Mouse (Mus musculus) forebrain, embryonic 10.5 days (tissue): ENCODE measurements around the gene Flot2. TPM values are rescaled to one million over a fixed set of nuclear protein-coding genes. Genes with fewer than 3 reads are reported as not detected.

Source experiments
- DNase-seq: peaks from one replicate; pipeline ENCODE4 v3.0.0-alpha.2; 2017; ENCODE audit warnings: low spot score; ENCODE audit errors: extremely low spot score
- H3K27ac ChIP-seq: fragments of 300-500 bp; sonication (generic); 2 replicates; pipeline ENCODE4 v1.5.1; 2016; ENCODE audit warnings: mild to moderate bottlenecking
- H3K27me3 ChIP-seq: fragments of 300-500 bp; sonication (generic); 2 replicates; pipeline ENCODE4 v1.6.1; 2016; ENCODE audit warnings: mild to moderate bottlenecking; ENCODE audit not compliant: poor library complexity, severe bottlenecking
- H3K36me3 ChIP-seq: fragments of 300-500 bp; sonication (generic); replicated peaks from 2 replicates; pipeline ENCODE4 v1.6.1; 2016; ENCODE audit warnings: mild to moderate bottlenecking, moderate library complexity
- H3K4me1 ChIP-seq: fragments of 300-500 bp; sonication (generic); 2 replicates; pipeline ENCODE4 v1.6.1; 2016
- H3K4me3 ChIP-seq: fragments of 300-500 bp; sonication (generic); 2 replicates; pipeline ENCODE4 v1.5.1; 2016; ENCODE audit warnings: mild to moderate bottlenecking, moderate library complexity
- H3K9me3 ChIP-seq: fragments of 300-500 bp; sonication (generic); 2 replicates; pipeline ENCODE4 v1.6.1; 2016; ENCODE audit warnings: mild to moderate bottlenecking, moderate library complexity
- WGBS: fragments of 180-500 bp; shearing (Covaris S2); methylation state at CpG from one replicate; pipeline ENCODE4 v1.1.7; 2016; 5-methylcytosine and 5-hydroxymethylcytosine counted together
- polyA plus RNA-seq: library from polyadenylated mRNA; unstranded; fragments of >200 nt; fragmentation: Nextera tagmentation; extraction: Ambion mirVana; gene quantifications from 2 replicates; pipeline ENCODE4 v1.2.1, GENCODE M21; 2016

Gene Flot2
- 72.5 and 72.7 TPM in 2 replicates for polyA plus RNA-seq

DNA sequence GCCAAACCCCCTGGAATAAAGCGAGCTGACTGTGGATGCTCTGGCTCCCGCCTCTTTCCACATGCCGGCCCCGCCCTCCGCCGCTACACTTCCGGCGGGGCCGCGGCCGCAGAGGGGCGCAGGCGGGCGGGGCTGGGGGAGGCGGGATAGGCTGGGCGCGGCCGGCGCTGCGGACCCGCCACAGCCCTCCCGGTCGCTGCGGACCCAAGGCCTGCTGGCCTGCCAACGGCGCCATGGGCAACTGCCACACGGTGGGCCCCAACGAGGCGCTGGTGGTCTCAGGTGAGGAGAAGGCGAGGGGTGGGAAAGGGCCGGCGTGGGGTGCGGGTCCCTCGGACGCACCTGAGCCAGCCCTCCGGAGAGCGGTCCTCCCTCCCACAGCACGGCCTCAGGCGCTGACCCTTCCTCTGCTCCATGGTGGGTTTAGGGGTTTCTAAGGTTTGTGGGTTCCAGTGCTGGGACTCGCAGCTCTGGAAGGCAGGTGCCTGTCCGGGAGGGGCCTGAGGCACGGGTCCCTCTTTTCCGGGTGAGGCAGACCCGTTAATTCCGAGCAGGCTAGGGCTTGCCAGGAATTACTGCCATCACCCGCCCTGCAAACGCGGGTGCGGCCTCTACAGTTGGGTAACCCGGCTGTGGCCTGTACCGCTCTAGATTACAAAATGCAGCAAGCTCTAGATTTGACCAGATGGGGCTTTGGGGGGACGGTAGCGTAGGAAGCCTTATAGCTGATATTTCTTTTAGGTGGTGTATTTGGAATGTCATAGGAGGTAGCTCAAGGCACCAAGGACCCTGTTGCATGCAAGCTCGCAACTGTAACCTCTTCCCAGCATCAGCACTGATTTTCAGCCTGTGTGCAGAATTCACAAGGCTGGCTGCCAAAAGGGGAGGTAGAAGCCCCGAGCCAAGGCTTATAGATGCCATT, at the start of gene Flot2:
Gene Flot2, plus strand, starts transcription at position 101 of the 922 bp plus-strand sequence.
- Histone ChIP-seq H3K27ac (peak within 1 kb of the TSS; percentile 94), H3K4me1 (peaks cover 40% of the 10 kb centered on the region), H3K27me3 (peaks cover 13% of the 10 kb centered on the region), H3K36me3 (peaks cover 54% of the 10 kb centered on the region), H3K9me3 (peaks cover 5% of the 10 kb centered on the region; the same call in 1 of the 2 replicates), H3K4me3 (peak within 1 kb of the TSS; percentile 94)
- 3% methylated on average over 55 of the region's 55 CpGs for WGBS
- DNase-seq, result peak; percentile 67

DNA sequence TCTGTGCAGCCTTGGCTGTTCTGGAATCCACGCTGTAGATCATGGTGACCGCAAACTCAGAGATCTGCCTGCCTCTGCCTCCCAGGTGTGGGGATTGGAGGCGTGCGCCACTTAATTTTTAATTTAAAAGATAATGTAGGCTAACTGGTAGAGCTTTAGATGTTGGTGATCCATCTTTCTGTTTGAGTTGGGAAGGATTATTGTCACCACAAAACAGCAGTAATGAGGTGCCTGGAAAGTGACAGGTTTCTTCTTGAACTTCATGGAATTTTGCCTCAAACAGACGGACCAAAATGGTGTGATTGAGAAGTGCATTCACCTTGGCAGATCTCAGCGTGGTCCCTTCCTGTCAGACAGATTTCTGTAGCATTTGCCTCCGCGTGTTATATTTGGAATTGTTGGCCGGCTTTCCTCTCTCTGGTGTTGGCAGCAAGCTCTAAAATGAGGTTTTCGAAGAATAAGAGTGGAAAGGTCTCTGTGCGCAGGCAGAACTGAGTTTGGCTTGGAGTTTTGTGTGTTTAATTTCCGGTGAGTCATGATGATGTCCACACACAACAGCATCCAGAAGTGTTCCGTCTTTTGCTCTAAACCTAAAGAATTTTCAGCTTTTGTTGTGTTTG, 48.5 kb upstream of the Flot2 start:
- H3K27ac ChIP-seq, result no peak overlapping the region
- no peaks in the 10 kb centered on the region for H3K9me3 ChIP-seq
- 93% methylated on average over 13 of the region's 13 CpGs for WGBS
- peaks cover 91% of the 10 kb centered on the region for H3K36me3 ChIP-seq
- no peak overlapping the region for H3K4me3 ChIP-seq
- H3K27me3 ChIP-seq, result no peaks in the 10 kb centered on the region
- H3K4me1 ChIP-seq, result peaks cover 16% of the 10 kb centered on the region
- no peak for DNase-seq

DNA sequence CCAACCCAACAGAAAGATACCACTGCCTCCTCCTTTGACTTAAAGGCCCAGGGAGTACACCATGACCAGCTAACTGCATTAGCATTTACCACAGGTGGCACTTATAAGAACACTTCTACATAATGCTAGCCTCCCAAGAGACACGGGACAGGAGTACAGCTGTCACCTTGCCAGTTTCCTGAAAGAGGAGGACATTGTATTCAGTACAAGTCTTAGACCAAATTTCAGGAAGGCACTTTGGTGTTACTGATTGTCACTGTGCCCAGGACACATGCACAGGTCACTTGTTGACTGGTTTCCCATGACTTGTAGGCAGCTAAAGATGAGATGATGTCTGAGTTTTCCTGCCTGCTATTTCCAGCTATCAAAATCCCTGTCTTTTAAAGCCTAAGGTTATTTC, 42.2 kb upstream of the Flot2 start:
- H3K27me3 ChIP-seq, result no peaks in the 10 kb centered on the region
- H3K36me3 ChIP-seq, result peaks cover 92% of the 10 kb centered on the region
- no peak overlapping the region for H3K27ac ChIP-seq
- no peak overlapping the region for H3K4me3 ChIP-seq
- H3K4me1 ChIP-seq, result no peaks in the 10 kb centered on the region
- no peaks in the 10 kb centered on the region for H3K9me3 ChIP-seq
- DNase-seq, result no peak
- WGBS, result 79% methylated on average over 1 of the region's 1 CpGs

DNA sequence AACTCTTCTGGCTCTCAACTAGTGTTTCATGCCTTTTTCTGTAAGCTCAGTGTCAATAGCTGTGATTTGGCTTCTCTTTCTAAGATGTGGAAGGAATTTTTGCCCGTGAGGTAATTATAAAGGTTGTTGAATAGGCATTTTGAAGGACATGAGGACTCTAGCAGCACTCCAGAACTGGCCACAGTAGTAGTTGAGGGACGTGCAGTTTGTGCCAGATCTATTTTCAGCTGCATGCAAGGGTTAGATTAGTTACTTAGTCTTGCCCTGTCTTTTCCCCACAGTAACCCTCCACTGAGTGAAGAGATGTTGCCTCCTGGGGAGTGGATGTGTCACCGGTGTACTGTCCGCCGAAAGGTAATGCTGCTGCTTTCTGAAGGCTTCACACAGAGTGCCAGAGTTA, 31.3 kb upstream of the Flot2 start:
- Histone ChIP-seq H3K36me3 (peaks cover 97% of the 10 kb centered on the region), H3K4me1 (no peaks in the 10 kb centered on the region), H3K27me3 (no peaks in the 10 kb centered on the region), H3K27ac (no peak overlapping the region), H3K9me3 (no peaks in the 10 kb centered on the region; the same call in 1 of the 2 replicates), H3K4me3 (no peak overlapping the region)
- 95% methylated on average over 5 of the region's 5 CpGs for WGBS
- DNase-seq, result no peak

DNA sequence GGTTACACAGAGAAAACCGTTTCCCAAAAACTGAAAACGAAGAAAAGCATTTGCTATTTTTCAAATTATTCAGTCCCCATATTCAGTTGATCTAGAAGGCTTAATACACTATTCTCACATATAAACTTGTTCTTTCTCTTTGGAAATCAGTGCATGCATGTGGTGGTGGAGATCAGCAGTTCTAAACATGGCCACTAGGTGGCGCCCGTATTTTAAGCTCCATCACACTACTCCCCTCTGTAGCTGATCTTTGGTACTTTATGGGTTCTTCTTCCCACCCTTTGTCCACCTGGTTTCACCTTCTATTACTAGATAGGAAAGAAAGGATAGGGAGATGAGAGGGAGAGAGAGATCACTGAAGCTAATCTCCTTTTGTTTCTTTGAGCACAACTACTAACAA, 18.1 kb upstream of the Flot2 start:
- H3K27me3 ChIP-seq, result no peaks in the 10 kb centered on the region
- peaks cover 98% of the 10 kb centered on the region for H3K36me3 ChIP-seq
- H3K9me3 ChIP-seq, result no peaks in the 10 kb centered on the region
- peak; percentile 73 for DNase-seq
- no peaks in the 10 kb centered on the region for H3K4me1 ChIP-seq
- no peak overlapping the region for H3K27ac ChIP-seq
- H3K4me3 ChIP-seq, result no peak overlapping the region
- 21% methylated on average over 4 of the region's 4 CpGs for WGBS

DNA sequence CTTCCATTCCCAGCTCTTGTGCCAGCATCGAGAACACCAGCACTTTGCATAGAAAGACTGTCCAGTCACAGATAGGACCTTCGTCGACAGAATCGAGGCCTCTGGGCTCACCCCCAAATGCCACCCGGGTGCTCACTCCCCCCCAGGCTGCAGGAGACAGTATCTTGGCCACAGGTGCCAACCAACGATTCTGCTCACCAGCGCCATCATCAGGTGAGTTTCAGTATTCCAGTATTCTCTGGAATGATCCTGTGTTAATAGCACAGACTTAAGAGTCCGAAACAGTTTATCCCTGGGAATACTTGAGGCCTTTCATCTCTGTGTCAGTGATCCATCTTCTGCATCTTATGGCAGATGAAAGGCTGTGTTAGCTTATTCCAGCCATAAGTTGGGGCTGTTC, 14.1 kb upstream of the Flot2 start:
- Histone ChIP-seq H3K4me1 (no peaks in the 10 kb centered on the region), H3K27ac (no peak overlapping the region), H3K27me3 (no peaks in the 10 kb centered on the region), H3K4me3 (no peak overlapping the region), H3K36me3 (peaks cover 96% of the 10 kb centered on the region), H3K9me3 (no peaks in the 10 kb centered on the region)
- whole genome bisulfite sequencing, result 88% methylated on average over 8 of the region's 8 CpGs
- no peak for DNase-seq

DNA sequence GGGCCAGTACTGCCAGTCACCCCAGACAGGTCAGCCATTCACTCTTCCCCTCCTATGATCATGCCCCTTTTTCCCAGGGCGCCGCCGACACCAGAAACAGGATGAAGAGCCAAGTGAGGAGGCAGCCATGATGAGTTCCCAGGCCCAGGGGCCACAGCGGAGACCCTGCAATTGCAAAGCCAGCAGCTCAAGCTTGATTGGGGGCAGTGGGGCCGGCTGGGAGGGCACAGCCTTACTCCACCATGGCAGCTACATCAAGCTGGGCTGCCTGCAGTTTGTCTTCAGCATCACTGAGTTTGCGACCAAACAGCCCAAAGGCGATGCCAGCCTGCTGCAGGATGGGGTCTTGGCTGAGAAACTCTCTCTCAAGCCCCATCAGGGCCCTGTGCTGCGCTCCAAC, 8.5 kb upstream of the Flot2 start:
- no peaks in the 10 kb centered on the region for H3K9me3 ChIP-seq
- peaks cover 42% of the 10 kb centered on the region for H3K4me1 ChIP-seq
- H3K27me3 ChIP-seq, result peaks cover 15% of the 10 kb centered on the region
- 91% methylated on average over 8 of the region's 8 CpGs for WGBS
- no peak for DNase-seq
- H3K36me3 ChIP-seq, result peaks cover 62% of the 10 kb centered on the region
- H3K4me3 ChIP-seq, result no peak overlapping the region
- H3K27ac ChIP-seq, result 0 out of 2 replicates have a peak overlapping the region, but pooled peaks have one; percentile 9

DNA sequence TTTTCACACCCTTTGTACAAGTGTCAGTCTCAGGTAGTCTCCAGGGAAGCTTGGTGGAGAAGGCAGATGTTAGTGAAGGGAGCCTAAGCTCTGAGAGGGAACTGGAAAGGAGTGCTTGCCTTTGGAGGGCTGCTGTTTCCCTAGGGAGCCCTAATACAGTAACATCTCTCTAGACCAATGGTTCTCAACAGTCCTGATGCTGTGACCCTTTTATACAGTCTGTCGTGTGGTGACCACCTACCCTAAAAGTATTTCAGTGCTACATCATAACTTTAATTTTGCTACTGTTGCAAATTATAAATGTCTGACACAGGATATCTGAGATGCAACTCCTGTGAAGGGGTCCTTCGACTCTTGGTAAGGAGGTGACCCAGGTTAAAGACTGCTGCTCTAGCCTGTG, 7.1 kb upstream of the Flot2 start:
- peaks cover 17% of the 10 kb centered on the region for H3K27me3 ChIP-seq
- whole genome bisulfite sequencing, result 81% methylated on average over 2 of the region's 2 CpGs
- H3K4me3 ChIP-seq, result no peak overlapping the region
- no peaks in the 10 kb centered on the region for H3K9me3 ChIP-seq
- H3K27ac ChIP-seq, result no peak overlapping the region
- H3K36me3 ChIP-seq, result peaks cover 61% of the 10 kb centered on the region
- peaks cover 44% of the 10 kb centered on the region for H3K4me1 ChIP-seq
- no peak for DNase-seq

DNA sequence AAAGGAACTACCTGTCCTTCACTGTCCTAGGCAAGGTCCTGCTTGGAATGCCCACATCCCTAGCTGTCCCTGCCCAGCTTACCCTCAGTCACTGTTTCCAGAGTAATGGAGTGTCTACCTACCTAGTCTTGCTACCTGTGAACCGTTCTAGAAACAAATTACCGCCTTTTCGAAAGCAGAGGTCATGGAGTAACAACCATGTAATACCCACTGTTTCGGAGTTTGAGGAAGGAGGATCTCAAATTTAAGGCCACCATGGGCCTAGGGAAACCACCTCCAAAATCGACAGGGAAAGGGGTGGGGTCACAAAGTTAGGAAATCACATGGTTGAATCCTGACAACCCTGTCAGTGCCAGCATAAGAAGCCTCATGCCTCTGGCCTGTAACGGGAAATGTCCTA, 6.3 kb upstream of the Flot2 start:
- H3K27me3 ChIP-seq, result peaks cover 17% of the 10 kb centered on the region

DNA sequence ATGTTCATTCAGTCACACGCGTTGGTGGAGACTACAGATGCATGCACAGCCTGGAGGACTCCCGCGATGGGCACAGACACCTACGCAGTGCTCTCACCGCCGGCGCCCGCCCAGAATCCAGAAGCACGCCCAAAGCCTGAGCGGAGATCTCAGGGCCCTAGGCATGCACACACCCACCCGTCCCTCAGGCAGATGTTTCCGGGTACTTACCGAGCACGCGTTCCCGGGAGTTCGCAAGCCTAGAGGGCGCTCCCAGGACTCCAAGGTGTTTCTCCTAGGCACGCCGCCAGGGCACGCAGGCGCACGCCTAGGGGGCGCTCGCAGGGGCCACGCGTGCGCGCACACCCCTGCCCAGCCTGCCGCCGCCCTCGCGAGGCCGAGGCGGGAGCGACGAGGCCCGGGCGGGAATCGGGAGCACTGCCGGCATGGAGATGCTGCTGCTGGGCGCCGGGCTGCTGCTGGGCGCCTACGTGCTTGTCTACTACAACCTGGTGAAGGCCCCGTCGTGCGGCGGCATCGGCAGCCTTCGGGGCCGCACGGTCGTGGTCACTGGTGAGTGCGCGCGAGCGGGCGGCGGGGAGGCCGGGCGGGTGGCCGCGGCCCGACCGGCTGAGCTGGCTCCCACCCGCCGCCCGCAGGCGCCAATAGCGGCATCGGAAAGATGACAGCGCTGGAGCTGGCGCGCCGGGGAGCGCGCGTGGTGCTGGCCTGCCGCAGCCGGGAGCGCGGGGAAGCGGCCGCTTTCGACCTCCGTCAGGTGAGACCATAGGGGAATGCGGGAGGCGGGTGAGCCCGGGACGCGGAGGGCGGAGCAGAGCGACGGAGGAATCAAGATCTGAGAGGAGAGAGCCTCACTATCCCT, 5.6 kb upstream of the Flot2 start, which contains the start of gene Dhrs13:
Gene Dhrs13, plus strand, starts transcription at position 334 of the 862 bp plus-strand sequence.
- WGBS, result under 1% methylated on average over 96 of the region's 96 CpGs
- H3K36me3 ChIP-seq, result peaks cover 45% of the 10 kb centered on the region

More for the DNA sequence above, 6.3 kb upstream of the Flot2 start:
- Histone ChIP-seq H3K4me3 (peak overlapping the region; percentile 76), H3K27ac (peak overlapping the region; percentile 94), H3K36me3 (peaks cover 53% of the 10 kb centered on the region), H3K4me1 (peaks cover 44% of the 10 kb centered on the region), H3K9me3 (no peaks in the 10 kb centered on the region)
- 41% methylated on average over 6 of the region's 6 CpGs for WGBS
- no peak for DNase-seq

DNA sequence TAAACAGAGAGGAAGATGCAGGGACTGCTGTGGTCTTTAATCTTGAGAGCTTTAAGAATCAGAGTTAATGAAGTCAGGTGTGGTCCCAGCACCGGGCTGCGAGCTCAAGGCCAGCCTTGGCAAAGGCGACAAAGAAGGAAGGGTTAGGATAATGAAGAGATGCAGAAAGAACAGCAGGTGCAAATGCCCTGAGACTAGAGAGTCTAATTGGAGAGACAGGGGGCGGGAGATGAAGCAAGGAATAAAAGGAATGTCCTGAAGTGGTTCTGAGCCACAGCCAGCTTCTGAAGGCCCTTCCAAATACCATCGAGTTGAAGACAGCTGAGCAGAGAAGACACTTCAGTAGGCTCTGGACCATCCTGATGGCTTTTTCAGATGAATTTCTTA, 4.9 kb upstream of the Flot2 start:
- Histone ChIP-seq H3K36me3 (peaks cover 39% of the 10 kb centered on the region), H3K27ac (peak overlapping the region; percentile 94), H3K4me1 (peaks cover 56% of the 10 kb centered on the region), H3K27me3 (peaks cover 17% of the 10 kb centered on the region), H3K9me3 (no peaks in the 10 kb centered on the region), H3K4me3 (peak overlapping the region; percentile 76)
- WGBS, result 13% methylated on average over 5 of the region's 5 CpGs
- no peak for DNase-seq

More for the DNA sequence above, 5.6 kb upstream of the Flot2 start, which contains the start of gene Dhrs13:
- H3K27ac ChIP-seq, result peak within 1 kb of the TSS; percentile 94
- peaks cover 17% of the 10 kb centered on the region for H3K27me3 ChIP-seq
- peak; percentile 88 for DNase-seq
- H3K4me3 ChIP-seq, result peak within 1 kb of the TSS; percentile 76
- H3K9me3 ChIP-seq, result no peaks in the 10 kb centered on the region
- H3K4me1 ChIP-seq, result peaks cover 50% of the 10 kb centered on the region

DNA sequence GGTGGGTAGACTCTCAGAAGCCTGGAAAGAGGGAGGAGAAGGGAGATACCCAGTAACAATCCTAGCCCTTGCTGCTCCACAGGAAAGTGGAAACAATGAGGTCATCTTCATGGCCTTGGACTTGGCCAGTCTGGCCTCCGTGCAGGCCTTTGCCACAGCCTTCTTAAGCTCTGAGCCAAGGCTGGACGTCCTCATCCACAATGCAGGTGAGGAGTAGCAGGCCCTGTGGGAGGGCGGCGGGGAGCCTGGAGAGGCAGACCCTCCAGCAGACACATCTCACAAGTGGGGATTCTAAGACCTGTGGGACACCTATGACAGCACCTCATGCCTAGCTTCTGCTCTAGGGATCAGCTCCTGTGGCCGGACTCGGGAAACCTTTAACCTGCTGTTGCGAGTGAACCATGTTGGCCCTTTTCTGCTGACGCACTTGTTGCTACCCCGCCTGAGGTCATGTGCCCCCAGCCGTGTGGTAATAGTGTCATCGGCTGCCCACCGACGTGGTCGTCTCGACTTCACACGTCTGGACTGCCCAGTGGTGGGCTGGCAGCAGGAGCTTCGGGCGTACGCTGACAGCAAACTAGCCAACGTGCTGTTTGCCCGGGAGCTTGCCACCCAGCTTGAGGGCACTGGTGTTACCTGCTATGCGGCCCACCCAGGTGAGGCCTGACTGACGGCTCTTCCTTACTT, 3.7 kb upstream of the Flot2 start:
- DNase-seq, result no peak

More for the DNA sequence above, 3.7 kb upstream of the Flot2 start:
- H3K9me3 ChIP-seq, result no peaks in the 10 kb centered on the region
- peak overlapping the region; percentile 12; the same call in 1 of the 2 replicates for H3K4me3 ChIP-seq
- 94% methylated on average over 23 of the region's 23 CpGs for WGBS
- H3K27ac ChIP-seq, result no peak overlapping the region
- peaks cover 69% of the 10 kb centered on the region for H3K4me1 ChIP-seq
- H3K27me3 ChIP-seq, result peaks cover 17% of the 10 kb centered on the region
- peaks cover 26% of the 10 kb centered on the region for H3K36me3 ChIP-seq
